Mouse (Mus musculus) T-helper 1 cell (primary cell): ENCODE results near the gene Arhgap45.
"Not testable (repeated sequence)": the region's sequence is repeated elsewhere in the genome, so short reads cannot be mapped to it uniquely, and the experiment has no call there.

ENCODE experiments used
- in situ Hi-C: fragments of 300-600 bp; cut with MboI, MseI; formaldehyde crosslinking; loops from one replicate; pipeline ENCODE4 v1.15.1; 2025; ENCODE audit warnings: high pct_unique_total_duplicates

Gene Arhgap45

GRCm38 (mm10) chr10:80053831-80054815 is 37.7 kb downstream of the Arhgap45 start:
- in situ Hi-C loops: no loop called here

- in situ Hi-C loops: not testable (repeated sequence)
Measured at GRCm38 (mm10) chr10:80054911-80055310, 38.5 kb downstream of the Arhgap45 start.

GRCm38 (mm10) chr10:80055364-80055763 is 38.9 kb downstream of the Arhgap45 start:
- in situ Hi-C loops: no loop called here

- in situ Hi-C loops: no loop called here
Measured at GRCm38 (mm10) chr10:80055891-80056290, 39.4 kb downstream of the Arhgap45 start.

- in situ Hi-C loops: no loop called here
Measured at GRCm38 (mm10) chr10:80056506-80056905, 40.1 kb downstream of the Arhgap45 start.

- in situ Hi-C loops: no loop called here
Measured at GRCm38 (mm10) chr10:80056976-80057682, 40.7 kb downstream of the Arhgap45 start.

GRCm38 (mm10) chr10:80057683-80058326 is 41.4 kb downstream of the Arhgap45 start:
- in situ Hi-C loops: no loop called here

- in situ Hi-C loops: no loop called here
Measured at GRCm38 (mm10) chr10:80063104-80063503, 46.7 kb downstream of the Arhgap45 start.

GRCm38 (mm10) chr10:80063877-80064650 is 47.6 kb downstream of the Arhgap45 start:
- in situ Hi-C loops: no loop called here

GRCm38 (mm10) chr10:80069251-80069650 is 52.8 kb downstream of the Arhgap45 start:
- in situ Hi-C loops: no loop called here

- in situ Hi-C loops: no loop called here
Measured at GRCm38 (mm10) chr10:80069948-80070450, 53.5 kb downstream of the Arhgap45 start.

GRCm38 (mm10) chr10:80070837-80071515 is 54.5 kb downstream of the Arhgap45 start:
- in situ Hi-C loops: no loop called here

- in situ Hi-C loops: no loop called here
Measured at GRCm38 (mm10) chr10:80071516-80071900, 55.1 kb downstream of the Arhgap45 start.

GRCm38 (mm10) chr10:80072623-80073489 is 56.4 kb downstream of the Arhgap45 start:
- in situ Hi-C loops: no loop called here

GRCm38 (mm10) chr10:80074813-80075601 is 58.6 kb downstream of the Arhgap45 start:
- in situ Hi-C loops: no loop called here

GRCm38 (mm10) chr10:80075924-80076323 is 59.5 kb downstream of the Arhgap45 start:
- in situ Hi-C loops: no loop called here

GRCm38 (mm10) chr10:80076386-80076785 is 59.9 kb downstream of the Arhgap45 start:
- in situ Hi-C loops: no loop called here

- in situ Hi-C loops: no loop called here
Measured at GRCm38 (mm10) chr10:80077312-80077711, 60.9 kb downstream of the Arhgap45 start.

- in situ Hi-C loops: no loop called here
Measured at GRCm38 (mm10) chr10:80078366-80078765, 61.9 kb downstream of the Arhgap45 start.
